Mouse (Mus musculus) heart, adult 8-10 months (tissue): ENCODE data around the gene Pik3r4. TPM values are rescaled to one million over a fixed set of nuclear protein-coding genes. Genes with fewer than 3 reads are reported as not detected.
A peak's percentile ranks its signal among the peaks of the same experiment; 100 is the strongest.
"Not testable (repeated sequence)": the region's sequence is repeated elsewhere in the genome, so short reads cannot be mapped to it uniquely, and the experiment has no call there.

Experiments used
- DNase-seq: peaks from one replicate; pipeline ENCODE4 v3.0.0; 2022; ENCODE audit warnings: low spot score
- total RNA-seq, 4 experiments: library from RNA; stranded (reverse); gene quantifications; 2 replicates each; pipeline ENCODE4 v1.2.4; 2022

The Pik3r4 gene
- 10 to 100 TPM; 19.1 to 24.0 (median 21.6) TPM for total RNA-seq

DNA sequence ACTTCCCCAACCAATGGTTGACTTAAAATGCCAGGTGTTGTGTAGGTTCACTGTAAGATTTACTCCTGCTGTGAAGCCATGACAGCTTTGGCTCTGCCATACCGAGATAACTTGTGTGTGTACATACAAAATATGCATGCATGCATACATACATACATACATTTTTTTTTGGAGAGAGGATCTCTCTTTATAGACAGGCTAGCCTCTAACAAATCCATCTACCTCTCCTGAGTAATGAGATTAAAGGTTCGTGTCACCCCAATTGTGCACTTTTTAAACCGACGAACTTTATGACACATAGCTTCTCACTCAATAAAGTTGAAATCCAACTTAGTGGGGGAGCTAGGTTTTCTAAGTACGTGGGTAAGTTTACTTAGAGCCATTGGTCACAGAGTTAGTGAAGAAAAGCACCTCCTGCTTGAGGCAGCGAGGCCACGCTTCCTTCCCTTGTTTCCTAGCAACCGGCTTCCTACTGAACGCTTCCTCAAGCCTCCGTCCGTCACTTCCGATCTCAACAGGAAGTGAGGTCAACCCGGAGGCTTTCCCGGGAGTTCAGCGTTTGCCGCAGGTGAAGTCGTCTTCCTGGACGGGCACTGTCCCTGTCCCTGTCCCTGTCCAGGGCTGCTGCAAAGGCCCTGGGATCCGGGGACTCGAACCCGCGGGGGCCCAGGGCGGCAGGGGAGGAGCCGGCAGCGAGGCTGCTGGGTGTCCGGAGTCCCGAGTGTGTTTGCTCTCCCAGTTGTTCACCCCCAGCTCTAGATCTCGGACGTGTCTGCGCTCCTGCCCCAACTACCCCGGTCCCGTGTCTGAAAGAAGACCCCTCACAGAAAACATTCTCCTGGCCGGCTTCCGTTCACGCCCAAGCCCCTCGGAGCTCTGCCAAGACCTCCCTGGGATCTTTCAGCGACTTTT lies at the start of gene Pik3r4:
Pik3r4 (plus strand) TSS at position 519 of the 912 bp plus-strand sequence.
- DNase-seq = peak; percentile 91

DNA sequence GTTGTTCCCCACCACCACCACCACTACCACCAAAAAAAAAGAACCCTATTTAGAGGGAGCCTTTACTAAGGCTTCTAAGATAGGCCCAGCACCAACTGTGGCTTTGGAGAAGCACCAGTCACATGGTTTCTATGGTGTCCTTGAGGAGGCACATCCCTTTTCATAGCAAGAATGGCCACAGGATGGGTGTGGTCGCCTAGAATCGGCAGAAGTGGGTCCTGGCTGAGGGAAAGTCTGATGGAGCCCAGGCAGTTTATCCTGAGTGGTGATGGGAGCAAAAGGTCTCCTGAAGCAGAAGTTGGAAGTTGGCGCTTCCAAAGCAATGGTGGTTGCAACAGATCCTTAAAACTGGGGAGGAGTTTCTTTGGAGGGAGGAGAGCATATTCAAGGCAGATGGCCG lies 43.9 kb upstream of the Pik3r4 start:
- no peak for DNase-seq

DNA sequence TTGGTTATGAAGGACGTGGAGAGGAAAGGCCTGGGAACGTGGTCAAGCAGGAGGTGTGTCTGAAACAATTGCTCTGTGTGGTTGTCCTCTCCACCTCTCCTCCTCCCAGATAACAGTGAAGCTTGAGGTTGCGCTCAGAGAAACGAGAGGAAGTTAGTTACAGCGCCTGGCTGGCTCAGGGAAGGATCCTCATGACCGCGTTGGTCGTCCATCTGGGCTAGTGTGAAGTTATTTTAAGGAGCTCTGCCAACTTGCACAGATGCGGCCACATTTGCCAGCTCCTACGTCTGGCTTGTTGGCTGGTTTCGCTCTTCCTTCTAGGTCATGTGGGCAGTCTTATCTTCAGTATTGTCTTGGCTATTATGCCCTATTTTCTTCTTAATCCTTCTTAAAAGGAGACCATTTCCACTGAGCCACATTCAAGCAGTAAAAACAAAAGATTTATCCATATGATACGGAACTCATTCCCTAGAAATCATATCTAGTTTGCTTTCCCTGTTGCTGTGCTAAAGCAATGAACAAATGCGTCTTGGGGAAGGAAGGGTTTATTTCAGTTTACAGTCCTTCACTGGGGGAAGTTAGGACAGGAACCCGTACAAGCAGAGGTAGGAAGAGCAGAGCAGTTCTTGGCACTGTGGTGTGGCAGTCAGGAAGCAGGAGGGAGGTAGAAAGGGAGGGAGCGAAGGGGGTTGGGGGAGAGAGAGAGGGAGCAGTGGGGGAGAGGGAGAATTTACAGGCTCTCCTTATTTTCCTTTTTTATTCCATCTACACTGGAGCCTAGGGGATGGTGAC lies 30.6 kb upstream of the Pik3r4 start:
- peak; percentile 15 for DNase-seq

DNA sequence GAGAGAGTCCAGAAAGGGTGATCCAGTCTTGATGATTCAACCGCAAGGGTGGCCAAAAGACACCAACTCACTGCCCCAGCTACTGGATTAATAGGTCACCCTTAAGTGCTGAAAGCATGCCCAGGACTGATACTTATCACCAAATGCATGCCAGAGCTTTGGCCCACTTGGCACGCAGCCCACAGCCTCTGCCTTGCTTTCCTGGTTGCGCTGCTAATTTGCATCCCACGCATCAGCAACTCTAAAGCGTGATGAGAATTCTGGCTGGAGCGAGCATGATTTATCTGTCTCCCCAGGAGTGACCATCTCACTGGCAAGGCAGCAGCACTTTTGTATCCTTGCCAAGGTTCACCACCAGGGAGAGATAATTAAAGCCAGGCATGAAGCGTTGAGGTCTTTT lies 29.9 kb upstream of the Pik3r4 start:
- DNase-seq = no peak

DNA sequence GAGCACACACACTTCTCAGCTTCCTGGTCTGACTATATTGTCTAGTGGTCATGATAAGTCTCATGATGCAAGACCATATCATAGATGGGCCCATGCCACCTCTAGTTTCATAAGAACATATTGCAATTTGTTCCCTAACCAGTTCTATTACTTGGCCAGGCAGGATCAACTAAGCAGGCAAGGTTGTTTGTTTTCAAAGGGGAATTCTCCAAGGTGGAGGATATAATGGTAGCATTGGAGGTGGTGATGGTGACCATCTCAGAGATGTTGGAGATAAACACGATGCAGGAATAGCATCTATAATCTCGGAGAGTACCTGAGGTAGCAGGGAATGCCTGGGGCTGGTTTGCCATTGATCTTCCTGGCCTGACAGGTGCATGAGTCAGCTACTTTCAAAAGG lies 26.8 kb upstream of the Pik3r4 start:
- DNase-seq = no peak

DNA sequence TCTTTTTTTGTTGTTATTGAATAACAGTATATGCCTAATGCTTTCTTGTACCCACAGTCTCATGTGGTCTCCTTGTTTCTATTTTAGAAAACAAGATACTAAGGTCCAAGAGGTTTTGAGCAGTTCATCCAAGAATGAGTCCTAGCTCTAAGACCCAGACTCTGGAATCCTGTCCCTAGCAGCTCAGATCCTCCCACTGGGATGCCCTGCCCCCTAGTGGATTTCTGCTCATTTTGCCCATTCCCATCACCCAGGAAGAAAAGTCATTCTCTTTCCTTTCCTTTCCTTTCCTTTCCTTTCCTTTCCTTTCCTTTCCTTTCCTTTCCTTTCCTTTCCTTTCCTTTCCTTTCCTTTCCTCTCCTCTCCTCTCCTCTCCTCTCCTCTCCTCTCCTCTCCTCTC lies 25.5 kb upstream of the Pik3r4 start:
- DNase-seq = peak; percentile 28

DNA sequence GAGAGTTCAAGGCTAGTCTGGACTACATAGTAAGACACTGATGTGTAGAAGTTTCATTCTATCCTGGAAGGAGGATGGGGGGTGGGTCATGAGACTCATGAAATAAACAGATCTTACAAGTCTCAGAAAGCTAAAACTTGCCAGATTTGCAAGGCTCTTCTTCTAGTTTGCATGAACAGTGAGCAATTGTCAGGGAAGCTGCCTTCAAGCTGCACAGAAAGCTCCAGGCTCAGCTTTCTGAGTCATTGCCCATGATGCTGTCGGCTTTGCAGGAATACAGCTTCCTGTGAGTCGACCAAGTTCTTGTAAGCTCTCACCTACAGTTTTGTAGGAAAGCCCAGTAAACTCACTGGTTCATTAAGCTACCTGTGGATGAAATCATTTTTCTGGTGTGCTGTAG lies 8.8 kb upstream of the Pik3r4 start:
- no peak for DNase-seq

DNA sequence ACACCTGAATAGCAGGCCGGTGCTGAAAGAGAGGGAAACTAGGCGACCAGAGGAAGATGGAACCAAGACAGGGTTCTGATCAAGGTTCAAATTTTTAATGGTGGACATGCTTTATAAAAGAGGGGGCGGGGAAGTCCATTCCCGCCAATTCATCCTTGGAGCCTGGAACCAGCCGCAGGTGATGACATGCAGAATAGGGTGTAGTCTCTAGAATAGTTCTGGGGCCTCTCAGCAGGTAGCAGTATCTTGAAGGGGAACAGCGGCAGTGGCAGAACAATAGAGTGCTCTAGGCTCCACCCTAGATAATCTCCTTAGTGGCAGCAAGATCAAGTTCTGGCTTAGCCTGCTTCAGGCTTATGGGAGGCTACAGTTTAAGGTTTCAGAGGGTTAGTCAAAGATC lies 1.4 kb upstream of the Pik3r4 start:
- not testable (repeated sequence) for DNase-seq

DNA sequence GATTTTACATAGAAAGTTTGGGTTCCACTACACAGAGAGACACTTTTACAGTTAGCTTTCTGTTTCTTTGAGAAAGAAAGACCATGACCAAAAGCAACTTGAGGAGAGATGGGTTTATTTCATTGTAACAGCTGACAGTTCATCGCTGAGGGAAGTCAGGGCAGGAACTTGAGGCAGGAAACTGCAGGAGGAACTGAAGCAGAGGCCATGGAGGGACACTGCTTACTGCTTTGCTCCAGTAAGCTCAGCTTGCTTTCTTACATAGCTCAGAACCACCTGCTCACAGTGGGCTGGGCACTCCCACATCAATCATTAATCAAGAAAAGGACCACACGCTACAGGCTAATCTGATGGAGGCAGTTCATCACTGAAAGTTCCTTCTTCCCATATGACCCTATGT lies 13.4 kb downstream of the Pik3r4 start:
- DNase-seq = no peak

DNA sequence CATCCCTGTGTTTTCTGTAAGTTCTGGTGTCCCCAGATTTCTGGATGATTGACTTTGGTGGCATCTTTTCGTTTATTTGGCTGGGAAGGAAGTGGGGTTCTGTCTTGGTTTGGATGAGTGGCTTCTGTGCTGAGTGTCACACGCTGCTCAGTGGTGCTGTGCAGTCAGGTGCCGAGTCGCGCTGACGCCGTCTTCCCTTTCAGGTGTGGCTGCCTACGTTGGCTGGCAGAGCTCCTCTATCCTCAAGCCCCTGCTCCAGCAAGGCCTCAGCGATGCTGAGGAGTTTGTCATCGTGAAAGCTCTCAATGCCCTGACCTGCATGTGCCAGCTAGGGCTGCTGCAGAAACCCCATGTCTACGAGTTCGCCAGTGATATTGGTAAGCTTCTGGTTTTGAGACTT lies 15.4 kb downstream of the Pik3r4 start:
- no peak for DNase-seq

DNA sequence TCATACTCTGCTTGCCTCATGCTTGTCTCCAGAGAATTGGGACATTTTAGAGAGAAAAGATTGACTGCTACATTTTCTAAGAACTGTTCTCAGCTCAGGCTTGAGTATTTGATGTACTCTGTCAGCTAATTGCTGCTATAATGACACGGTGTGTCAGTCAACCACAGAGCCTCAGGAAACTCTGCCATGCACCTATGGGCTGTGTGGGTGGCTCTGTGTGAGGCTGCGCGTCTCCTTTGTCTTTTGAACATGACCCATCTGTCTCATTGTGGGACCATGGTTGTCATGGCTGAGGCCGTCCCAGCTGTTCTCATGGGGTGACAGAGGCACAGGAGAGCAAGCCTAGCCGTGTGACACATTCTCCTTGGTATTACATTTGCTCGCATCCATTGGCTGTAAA lies 17.1 kb downstream of the Pik3r4 start:
- DNase-seq = no peak

DNA sequence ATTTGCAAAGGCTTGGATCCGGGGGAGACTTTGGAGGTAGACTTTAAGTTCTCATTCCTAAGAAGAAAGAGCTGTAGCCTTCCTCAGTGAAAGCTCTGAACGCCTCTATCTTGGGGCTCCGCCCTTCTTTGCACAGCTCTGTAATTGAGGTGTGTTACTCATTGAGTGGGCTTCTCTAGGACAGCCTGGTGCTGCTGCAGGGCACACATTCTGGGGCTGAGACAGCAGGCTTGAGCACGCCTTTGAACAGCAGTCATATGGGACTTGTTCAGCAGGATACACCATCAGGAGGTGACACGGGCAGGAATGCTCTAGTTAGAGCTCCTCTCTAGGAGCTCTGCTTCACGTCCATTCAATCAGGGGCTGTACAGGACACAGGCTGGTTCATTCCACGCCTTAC lies 22.5 kb downstream of the Pik3r4 start:
- DNase-seq = no peak

DNA sequence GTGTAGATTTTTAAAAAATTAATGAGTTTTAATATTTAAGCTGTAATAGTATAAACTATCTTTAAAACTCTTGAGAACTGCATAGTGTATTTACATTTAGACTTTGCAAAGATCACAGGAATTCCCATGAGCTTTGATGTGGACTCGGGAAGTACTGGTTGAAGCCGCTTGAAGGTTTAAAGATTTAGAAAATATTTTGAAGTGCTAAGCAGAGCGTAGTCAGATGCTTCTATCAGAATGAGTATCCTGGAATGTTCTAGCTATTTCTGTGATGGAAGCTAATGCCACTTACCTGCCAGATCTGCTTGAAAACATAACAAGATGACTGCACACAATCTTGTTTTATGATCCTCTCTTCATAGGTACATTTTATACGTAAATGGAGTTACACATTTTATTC lies 28.1 kb downstream of the Pik3r4 start:
- DNase-seq = no peak

DNA sequence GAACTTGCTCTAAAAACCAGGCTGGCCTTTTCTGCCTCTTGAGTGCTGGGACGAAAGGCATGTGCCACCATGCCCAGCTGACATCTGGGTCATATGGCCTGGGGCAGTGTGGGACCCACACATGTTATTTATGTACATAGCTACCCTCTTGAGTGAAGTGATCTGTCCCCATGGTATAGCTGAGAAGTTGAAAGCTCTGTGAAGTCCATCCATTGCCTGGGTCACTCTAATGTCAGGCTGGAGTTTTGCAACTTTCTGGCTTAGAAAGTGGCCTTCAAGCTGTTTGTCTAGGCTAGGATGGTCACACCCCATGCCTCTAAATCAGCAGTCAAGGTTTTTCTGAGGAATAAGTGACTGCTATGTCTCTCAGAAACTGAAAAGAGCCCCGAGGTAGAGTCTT lies 29.3 kb downstream of the Pik3r4 start:
- no peak for DNase-seq

DNA sequence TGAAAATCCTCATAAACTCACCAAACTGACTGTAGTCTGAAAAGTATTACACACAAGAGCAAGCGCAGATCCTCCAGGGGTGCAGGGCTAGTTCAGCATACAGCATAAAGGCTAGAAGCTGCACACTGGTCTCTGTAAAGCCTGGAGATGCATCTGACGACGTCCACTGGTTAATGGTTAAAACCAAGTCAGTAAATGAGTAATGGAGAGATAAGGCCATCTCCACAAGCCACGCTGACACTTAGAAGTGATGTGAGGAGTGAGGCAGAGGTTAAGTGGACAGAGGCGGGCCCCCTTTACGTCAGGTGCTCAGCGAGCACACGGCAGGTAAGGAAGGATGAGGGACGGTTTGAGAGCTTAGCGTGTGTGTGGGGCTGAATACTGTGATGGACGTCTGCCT lies 33.2 kb downstream of the Pik3r4 start:
- DNase-seq = no peak

DNA sequence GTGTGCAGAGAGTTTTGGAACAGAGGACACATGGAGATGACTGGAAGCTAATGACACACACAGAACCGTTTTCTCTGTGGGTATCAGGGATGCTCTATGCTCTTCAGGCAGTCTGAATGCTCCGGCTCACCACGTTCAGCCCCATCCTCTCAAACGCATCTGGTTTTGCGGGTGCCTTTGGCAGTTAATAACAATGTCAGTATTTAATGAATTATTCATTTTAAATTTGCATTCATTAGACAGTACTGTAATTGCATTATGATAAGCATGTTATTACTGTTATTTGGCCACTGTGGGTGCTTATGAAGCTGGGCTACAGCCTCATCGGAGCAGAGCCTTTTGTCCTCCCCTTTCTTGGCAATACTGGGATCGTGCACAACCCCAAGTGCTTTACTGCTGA lies 38.6 kb downstream of the Pik3r4 start:
- no peak for DNase-seq

DNA sequence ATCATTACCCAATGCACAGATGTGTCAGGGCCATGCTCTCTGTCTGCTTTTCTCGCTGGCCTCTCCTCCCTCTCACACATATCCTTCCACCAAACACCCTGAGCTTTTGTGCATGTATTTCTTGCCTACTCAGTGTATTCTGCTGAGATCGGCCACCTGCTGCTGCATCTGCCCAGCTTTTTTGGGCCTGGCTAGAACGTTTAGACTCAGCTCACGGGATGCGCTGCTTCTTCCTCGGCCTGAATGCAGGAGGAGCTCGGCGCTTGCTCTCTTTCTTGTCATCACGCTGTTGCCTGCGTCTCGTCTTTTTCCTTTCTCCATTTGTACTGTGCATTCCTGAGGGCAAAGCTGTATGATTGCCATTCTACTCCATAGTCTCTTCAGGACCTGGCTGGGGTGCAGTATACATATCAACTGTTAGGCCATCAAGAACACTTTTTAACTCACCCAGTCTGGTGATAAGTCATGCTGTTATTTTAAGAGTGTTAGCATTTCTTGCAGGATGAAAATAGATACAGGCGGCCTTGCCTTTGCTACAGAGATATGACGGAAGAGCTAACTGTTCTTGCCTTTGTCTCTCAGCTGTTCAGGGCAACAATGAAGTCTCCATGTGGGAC lies 41.9 kb downstream of the Pik3r4 start:
- DNase-seq = no peak

DNA sequence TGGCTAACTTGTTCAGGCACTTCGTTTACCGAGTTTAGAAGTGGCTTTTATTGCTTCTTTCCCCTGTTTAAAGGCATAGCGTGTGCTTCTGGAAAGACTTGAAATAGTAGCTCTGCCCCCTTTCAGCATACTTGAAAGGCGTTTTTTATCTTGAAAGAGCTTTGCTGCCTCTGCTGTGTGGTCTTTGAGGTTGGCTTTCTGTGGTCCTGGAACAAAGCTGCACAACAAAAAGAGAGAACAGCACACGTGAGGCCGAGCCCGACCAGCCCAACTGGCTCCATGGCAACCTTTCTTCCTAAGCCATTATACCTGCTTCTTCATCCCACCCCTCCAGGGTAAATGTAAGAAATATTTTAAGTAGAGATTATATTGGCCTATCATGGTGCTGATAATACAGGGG lies 46.7 kb downstream of the Pik3r4 start:
- DNase-seq = no peak

DNA sequence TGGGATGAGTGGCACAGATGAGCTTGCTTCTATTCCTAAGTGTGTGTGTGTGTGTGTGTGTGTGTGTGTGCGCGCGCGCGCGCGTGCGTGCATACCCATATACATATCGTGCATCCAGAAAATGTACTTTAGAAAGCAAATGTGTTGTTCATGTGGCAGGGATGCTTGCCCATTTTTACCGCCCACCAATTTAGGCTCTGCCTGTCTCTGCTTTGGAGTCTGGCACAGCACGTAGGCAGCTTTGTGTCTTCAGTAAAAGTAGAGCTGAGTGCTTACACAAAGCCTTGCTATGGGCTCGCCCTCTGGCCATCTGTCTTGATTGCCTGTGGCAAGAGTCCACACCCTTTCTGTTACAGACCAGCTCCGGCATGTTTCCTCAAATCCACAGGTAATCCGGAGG lies 49.7 kb downstream of the Pik3r4 start:
- no peak for DNase-seq

DNA sequence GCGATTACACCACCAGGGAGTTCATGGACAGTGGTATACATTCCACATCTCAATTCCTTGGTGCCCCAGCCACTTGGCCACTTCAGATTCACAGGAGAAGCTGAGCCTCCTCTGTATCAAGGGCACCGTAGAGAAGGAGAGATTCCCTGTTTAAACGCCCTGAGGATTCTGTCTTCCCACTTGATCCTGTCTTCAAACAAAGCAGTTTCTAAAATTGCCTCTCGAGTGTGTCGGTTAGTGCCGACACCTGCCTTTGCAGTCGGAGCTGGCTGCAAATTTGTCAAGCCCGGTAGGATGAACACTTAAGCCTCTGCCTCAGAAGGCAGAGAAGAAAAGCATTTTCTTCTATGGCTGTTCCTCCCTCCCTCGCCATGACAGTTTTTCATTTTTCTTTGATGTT lies 50.3 kb downstream of the Pik3r4 start:
- no peak for DNase-seq

DNA sequence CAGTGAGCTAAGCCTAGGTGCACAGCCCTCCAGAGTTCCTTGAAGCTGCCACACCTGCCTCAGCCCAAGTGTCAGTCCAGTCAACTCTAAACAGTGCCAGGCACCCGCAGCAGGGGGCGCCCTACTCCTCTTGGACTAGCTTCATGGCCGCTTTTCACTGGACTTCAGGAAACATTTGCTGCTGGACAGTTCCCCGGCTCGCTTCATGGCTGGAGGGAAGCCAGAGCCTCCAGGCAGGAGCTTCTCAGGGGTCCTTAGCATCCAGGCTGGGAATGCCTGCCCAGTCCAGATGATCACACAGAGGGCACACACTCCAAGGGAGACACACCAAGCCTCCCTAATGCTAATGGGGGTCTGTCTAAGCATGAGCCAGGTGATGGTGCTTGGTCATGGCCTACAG lies 51.1 kb downstream of the Pik3r4 start:
- DNase-seq = peak; percentile 71

DNA sequence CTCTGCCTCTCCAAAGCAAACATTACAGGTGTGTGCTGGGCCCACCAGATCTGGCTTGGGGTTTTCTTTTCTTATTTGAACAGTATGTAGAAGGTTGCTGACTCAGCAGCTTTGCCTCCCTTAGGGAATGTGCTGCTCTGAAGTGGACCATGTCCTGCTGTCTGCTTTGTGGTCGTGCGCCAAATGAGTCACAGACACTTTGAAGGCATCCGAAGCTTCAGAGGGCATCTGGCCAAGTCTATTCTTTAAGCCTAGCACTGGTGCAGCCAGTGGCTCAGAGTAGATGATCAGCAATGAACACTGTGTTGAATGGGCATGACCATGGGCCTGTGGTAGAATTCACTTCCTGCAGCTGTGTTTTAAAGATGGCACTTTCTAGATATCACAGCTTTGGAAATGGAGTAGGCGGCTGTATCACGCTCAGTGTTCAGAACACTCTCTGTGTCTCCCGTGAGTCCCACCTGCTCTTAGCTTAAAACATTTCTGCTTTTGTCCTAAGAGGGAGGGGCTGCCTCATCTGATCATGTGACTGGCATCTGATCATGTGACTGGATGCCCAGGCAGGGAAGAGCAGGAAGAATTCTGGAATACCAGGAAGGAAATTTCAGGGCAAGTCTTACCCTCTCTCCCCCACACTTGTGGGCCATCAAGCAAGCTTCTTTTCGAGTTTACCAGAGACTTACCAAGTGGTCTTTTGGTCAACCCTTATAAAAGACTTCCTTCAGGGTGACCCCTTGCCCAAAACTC lies 54.2 kb downstream of the Pik3r4 start:
- DNase-seq = no peak
